Mouse (Mus musculus) left cerebral cortex, adult 11 months (tissue): ENCODE measurements at regions not wholly inside any gene's neighbourhood (a gene's known extent, or its start where the extent isn't known, plus 50 kb on each side); places are given as distances from the start of the nearest gene placed in this dataset.
A peak's percentile ranks its signal among the peaks of the same experiment; 100 is the strongest.
"Not testable (repeated sequence)": the region's sequence is repeated elsewhere in the genome, so short reads cannot be mapped to it uniquely, and the experiment has no call there.

ENCODE experiments used
- DNase-seq: peaks from one replicate; pipeline ENCODE4 v3.0.0; 2022; ENCODE audit warnings: low spot score

DNA sequence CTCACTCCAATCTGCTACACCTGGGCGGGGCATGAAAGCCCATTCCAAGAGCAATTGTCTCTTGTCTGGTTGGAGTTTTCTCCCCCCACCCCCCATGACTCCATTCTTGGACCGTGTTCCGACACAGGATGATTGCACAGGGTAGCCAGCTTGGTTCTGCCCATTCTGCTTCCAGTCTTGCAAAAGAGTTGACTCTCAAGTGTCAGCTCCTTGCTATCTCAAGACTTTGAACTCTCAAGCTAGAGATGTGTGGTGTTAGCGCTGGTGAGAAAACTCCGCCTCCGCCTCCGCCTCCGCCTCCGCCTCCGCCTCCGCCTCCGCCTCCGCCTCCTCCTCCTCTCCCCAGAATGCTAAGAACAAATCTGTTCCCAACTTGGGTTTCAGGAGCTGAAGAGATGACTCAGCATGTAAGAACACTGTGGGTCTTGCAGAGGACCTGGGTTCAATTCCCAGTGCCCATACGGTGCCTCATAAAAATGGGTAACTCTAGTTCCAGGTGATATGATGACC, 135.1 kb downstream of the Bcat1 start:
- DNase-seq: no peak

DNA sequence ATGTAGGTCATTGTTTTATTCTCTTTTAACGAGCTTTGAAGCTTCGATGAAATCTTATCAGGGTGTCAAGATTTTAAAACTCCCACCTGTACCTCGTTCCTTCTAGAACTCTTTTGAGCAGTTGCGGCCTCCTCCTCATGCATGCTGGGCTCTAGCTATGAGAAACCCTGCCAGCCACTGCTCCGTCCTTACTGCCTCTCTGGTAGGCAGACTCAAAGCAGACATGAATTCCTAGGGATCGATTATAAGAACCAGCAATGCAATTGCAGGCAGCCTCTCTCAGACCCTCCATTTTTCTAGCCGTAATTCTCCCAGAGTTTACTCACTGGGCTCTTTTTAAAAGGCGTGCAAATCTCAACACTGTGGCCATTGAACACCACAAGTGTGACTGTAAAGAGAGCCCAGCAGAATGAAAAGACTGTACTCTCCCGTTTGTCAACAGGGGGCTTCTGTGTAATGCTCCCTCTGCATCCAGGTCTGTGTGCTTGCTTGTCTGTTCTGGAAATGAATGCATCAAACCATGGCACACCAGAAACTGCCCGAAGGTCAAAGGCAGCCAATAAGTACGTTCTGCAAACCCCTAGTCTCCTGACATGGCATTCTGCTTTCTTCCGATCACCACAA, 137.3 kb downstream of the Bcat1 start:
- no peak for DNase-seq

DNA sequence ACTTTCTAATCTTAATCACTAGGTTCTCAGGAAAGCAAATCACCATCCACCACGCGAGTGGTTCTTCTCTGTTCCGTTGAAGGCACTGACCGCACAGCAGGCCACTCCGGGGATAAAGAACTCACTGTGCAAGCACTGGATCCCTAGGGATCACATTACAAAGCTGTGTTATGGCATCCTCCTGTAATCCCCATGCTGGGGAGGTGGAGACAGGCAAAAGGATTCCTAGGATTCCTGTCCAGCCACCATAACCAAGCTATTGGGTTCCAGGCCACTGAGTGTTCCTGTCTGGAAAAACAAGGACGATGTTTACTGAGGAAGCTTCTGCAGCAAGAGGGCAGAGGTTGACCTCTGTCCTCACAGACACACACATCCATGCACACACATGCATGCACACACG, 138.8 kb downstream of the Bcat1 start:
- no peak for DNase-seq

DNA sequence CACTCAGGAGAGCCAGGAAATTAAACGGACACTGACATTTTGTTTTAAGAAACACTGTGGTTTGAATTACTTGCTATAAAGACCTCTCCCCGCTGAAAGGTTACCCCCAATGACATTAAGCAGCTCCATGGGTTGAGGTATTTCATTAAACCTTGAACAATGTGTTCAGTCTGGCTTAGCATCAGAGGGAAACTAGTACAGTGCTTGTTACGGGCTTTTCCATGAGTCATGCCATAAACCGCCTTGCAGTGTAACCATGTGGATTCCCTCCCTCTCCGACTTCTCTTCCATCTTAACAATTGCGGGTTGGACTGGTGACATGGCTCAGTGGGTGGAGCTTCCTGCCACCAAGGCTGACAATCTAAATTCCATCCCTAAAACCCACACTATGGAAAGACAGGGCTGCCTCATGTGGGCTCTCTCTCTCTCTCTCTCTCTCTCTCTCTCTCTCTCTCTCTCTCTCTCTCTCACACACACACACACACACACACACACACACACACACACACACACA, 142.2 kb downstream of the Bcat1 start:
- no peak for DNase-seq

DNA sequence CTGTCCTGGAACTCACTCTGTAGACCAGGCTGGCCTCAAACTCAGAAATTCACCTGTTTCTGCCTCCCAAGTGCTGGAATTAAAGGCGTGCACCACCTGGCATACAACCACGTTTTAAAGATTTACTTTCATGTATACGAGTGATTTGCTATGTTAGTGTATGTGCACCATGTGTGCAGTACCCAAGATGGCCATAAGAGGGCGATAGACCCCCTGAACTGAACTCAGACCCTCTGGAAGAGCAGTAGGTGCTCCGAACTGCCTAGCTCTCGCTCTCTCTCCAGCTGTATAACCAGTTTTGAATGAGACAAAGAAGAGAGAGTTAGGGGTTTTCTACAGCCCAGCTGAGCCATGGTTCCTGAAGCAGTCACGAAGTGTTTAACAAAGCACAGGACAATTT, 143.6 kb downstream of the Bcat1 start:
- DNase-seq: no peak

DNA sequence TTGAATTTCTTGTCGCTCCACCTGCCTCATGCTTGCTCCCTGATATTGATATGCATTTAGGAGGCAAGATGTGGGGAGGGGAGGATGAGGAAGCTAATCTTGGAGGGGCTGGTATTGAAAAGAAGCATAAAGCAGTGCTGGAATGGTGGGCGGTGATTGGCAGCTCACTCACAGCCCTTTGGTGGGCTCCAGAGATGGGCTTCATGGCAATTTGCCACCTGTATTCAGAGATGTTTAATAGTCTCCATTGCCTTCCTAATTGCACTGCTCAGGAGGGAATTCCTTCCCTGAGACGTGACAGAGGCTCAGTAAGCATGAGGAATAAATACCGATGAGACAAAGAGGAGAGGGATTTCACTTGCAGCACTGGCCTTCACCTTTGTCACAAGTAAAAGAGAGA, 146.0 kb downstream of the Bcat1 start:
- DNase-seq: no peak

DNA sequence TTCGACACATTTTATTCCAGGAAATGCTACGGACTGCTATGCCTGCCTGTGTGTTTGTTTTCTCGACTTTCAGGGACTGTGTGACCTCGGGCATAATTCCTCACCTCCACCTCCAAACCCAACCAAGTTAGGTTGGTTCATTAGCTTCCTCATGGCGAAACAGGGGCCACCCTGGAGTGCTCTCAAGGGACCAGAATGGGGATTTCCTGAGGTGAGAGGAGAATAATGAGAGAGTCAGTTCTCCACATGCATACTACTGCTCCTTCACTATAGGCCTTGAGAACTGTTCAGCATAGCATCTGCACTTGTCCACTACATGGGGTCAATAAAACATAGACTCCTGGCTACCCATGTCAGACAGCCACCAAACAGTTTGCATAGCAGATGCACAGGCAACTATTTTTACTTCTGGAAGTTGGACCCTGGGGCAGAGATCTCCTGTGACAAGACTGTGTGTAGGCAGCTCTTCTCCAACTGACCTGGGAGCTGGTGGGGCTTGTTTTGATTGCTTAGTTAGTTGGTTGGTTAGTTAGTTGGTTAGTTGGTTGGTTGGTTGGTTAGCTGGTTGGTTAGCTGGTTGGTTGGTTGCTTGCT, 146.6 kb downstream of the Bcat1 start:
- DNase-seq: no peak

DNA sequence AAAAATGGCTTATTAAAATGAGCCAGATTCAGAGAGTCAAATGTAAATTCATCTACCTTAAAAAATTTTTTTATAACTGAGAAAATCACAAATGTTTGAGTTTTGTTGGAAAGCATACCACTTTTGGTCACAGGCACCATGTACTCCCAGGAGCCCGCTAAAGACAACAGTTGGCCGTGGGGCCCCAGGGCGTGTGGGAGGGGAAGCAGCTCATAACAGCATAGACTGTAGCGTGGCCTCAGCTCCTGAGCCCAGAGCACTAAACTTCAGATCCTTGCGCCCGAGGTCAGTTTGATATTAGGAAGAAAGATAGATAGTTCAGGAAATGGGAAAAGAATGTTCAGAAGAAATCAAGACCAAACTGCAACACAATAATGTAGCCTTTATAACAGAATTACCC, 145.8 kb upstream of the Sox5 start:
- no peak for DNase-seq

DNA sequence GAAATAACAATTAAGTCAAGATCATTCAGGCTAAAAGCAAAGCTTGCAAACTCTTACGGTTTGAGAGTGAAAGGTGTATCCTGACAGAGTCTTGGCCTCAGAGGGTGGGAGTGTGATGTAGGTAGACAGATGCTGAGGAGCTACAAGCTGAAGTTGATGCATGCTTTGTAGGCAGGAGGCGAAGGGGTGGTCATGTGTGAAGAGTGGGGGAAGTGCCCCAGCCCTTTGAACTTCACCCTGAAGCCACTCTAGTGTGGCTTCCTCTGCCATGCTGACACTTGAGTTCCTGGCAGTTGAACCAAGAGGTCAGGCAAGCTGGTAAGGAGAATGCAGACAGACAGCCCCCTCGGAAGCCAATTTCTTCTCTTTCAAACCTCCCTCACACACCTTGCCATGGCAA, 141.0 kb upstream of the Sox5 start:
- no peak for DNase-seq

DNA sequence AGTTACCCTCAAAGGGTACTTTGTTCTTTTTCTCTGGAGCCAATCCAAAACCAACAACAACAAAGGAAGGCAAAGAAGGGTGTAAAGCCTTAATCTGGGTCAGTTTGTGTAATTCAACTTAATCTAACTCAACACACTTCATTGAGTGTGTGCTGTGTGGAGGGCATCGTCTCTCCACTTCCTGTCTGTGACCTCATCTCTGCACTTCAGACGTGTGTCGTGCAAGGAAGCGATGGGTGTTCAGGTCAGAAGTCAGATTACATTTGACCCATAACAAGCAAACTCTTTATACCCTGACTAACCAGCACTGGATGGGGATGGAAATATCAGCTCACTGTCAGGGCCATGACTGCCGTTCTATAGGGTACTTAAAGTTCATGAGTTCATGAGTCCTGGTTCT, 138.0 kb upstream of the Sox5 start:
- DNase-seq: no peak

DNA sequence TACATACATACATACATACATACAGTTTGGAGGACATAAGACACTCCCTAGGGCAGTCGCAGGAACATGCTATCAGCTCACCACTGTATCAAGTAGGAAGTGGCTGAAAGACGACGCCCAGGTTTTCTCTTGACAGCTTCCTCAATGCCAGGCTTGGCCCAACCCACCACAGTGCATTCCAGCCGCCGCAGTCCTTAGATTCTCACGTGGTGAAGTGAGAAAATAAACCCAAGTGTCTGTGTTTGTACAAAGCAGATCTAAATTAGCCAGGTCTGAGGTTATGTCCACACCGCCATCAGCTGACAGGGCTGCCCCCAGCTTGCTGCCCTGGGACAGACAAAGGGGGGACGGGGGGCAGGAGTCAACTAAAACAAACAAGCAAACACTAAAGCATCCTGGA, 135.4 kb upstream of the Sox5 start:
- DNase-seq: no peak

DNA sequence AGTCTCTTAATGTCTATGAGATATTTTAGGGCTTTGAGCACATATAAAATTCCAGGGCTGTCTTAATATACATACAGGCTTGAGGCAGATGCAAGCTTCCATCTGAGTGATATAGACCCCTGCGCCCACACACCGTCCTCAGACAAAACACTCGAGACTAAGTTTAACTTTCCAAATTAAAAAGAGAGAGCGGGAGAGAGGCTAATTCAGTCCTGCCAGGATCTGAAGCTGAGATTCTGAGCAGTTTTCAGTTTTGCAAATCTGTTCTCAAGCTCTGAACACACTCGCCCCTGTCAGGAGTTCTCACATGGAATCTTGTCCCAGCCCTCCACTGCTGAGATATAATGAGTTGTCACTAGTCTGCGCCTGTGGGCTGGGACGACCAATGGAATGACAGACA, 130.0 kb upstream of the Sox5 start:
- peak; percentile 2 for DNase-seq

DNA sequence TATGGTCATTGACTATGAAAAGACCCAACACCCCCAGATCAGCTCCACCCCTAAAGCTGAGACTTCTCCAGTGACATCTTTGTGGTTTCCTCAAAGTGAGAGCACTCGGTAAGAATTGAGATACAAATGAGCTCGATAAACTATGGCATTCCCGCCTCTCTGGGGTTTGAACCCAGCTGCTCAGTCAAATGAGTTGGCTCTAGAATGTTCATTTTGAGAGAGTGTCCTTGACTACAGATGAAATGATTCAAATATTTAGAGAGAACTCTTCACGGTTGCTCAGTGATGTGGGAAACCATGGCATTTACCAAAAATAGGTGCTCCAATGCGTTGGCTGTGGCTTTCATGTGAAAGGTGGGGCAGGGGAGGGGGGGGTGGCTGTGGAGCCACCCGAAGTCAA, 128.6 kb upstream of the Sox5 start:
- no peak for DNase-seq

DNA sequence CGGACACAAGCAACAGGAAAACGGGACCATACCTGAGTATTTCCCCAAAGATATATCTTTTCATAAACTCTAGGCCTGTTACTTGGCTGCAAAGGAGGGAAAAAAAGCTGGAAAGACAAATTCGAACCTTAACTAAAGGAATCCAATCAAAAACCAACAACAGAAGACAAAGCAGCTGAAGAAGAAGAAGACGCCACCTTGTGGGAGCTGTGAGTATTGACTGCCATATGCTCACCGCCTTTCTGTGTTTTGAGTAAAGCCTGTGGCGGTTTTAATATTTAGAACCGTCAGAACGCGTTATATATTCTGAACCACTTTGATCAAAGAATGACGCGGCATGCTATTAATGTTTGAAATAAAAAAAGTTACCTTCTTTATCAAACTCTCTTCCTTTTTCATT, 126.9 kb upstream of the Sox5 start:
- no peak for DNase-seq

DNA sequence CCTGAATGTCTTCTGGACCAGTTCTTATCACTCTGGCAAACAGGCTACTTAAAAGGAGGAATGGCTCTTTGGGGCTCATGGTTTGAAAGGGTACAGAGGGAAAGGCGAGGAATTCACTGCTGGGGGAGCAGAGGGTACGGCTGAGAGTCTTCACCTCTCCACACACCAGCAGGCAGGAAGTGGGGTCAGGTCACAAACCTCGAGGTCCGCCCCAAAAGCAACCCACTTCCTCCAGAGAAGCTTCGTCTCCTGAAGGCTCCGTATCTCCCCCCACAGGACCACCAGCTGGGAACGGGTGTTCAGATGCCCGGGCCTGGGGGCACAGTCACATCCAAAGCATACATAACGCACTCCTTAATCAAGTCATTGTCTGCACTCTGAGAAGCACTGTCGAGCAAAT, 121.4 kb upstream of the Sox5 start:
- no peak for DNase-seq

DNA sequence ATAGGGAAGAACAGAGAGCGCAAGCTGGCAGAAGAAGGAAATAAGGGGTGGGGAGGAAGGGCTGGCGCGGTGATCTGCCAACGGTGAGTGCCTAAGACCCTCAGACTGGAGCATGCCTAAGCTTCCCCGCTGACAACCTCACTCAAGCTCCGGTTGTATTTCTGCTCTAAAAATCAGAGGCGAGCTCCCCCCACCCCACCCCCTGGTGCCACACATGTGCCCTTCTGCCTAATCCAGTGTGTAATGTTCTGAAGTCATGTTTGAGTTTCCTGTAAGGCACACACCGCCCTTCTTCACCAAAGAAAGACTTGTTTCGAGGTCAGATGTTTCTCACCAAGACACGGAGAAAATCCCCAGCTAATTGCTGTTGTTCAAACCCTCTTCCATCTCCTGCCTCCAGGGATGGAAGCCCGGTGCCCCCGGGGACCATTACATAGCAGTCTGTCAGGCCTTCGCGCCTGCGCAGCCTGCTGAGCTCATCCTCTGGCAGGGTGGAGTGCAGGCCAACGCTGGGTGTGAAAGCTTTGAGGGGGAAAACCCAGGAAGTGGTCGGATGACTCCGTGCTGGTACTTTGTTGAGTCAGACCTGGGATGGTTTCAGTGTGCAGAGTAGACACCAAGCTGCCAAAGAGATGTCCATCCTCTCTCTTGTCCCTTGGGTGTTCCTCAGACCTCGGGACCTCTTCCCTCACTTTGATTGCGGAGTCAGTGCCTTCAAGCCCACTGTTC, 120.7 kb upstream of the Sox5 start:
- DNase-seq: no peak

DNA sequence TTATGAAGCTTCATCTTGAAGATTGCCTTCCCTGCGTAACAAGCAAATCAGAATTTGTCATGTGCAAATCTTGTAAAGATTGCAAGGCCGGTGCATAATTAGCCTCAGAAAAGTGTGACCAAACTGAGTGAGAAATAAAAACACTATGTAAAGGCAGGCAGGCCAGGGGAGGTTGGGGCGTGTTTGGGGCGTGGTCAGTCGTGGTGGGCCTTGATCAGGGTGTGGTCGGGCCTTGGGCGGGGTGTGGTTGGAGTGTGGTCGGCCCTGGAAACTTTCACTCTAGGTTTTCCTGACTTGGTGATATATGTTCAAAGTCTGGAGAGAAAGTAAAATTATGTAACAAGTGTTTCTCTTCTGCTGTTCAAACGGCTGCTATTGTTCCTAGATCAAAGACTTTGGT, 120.0 kb upstream of the Sox5 start:
- DNase-seq: no peak

DNA sequence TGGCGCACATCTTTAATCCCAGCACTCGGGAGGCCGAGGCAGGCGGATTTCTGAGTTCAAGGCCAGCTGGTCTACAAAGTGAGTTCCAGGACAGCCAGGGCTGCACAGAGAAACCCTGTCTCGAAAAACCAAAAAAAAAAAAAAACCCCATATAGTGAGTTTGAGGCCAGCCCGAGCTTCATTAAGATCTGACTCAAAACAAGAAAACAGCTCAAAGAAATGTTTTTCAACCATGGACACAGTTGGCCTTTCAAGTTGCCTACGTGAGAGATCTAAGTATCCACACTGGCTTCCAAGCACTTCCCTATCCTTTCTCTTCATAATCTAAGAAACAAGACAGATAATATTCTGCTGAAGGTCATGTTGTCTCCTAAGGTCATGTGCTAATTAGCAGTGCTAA, 119.1 kb upstream of the Sox5 start:
- not testable (repeated sequence) for DNase-seq

DNA sequence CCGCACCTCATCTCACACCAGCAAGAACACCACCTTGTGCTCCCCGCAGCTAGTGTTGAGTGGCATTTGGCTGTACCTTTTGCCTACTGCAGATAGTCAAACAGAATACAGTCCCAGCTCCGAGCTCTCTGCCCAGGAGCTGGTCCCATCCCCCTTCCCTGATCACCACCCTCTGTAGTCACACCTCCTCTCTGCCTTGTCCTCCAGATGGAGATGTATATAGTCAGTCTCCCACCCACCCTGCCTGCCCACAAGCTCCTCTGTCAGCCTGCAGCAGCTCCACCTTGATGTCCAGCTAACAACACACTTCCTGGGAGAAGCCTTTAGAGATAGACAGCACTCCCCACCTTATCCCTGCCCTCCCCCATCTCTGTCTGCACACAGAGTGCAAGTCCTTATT, 115.7 kb upstream of the Sox5 start:
- no peak for DNase-seq

DNA sequence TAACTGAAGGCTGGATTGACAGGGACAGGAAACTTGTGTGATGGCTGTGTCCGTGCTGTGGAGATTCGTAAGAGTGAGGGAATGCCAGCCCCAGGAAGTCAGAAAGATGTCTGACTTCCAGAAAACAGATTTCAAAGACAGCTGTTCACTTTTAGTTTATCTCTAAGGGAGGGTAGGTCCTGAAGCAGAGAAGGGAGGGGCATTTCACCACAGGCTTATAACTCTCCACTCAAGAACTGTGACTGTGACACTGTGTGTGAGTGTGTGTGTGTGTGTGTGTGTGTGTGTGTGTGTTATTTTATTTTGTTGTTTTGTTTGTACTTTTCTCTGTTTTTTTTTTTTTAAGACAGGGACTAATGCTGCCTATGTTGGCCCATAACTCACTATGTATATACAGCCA, 109.1 kb upstream of the Sox5 start:
- no peak for DNase-seq

DNA sequence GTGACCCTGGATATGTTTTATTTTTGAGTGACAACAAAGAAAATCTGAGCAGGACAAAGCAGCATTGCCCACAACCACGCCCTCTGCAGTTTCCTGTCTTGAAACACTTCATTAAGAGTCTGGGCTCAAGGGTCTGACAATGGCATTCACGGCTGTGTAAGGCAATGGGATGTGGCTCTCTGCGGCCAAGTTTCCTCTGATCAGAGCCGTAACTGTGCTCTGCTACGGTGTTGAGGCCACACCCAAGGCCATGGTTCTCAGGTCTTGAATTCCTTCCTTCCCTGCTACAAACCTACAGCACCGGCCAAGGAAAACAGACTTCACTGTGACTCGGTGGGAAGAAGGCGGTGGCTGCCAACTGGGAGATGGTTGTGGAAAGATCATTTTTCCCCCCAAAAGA, 108.4 kb upstream of the Sox5 start:
- DNase-seq: no peak

DNA sequence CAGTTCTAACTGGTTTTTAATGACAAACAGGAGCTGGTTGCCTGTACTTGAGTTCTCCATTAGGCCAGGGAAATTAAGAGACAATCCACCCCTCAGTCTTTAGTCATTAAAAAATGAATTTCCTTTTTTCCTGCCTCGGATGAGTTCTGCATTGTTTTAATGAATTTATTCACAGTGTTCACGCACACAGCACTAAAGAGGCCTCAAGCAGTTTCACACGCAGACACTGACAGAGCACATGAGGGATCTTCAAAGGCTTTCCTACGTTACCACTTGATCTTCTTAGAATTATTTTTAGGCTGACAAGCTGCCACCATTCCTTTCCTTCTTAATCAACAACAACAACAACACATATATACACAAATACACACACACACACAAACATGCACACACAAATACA, 101.3 kb upstream of the Sox5 start:
- no peak for DNase-seq

DNA sequence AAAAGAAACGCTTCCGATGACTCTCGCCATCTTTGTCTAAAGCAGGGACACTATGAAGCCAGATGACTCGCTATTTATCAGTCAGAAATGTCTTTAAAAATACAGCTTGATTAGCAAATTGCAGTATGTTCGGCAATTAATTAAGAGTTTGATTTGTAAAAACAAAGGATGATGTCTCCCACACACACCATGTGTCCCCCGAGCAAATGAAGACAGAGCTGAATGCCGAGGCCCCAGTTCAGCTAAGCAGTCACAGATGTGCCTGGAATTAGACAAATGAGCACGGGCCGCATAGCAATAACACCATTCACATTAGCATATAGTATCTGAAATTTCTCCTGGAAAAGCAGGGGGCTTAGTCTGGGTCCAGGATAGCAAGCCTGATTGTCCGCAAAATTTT, 98.3 kb upstream of the Sox5 start:
- no peak for DNase-seq
